In genomic region chr16:90400314-90400713, GRCm38 (mm10) we compare ENCODE assay signal across 7 mouse cellular contexts. TPM values are rescaled to one million over a fixed set of nuclear protein-coding genes. Genes with fewer than 3 reads are reported as not detected.
A peak's percentile ranks its signal among the peaks of the same experiment; 100 is the strongest.
DNase-seq lines count a peak whose midpoint lies in the region; ATAC-seq and TF ChIP-seq lines count a peak whose summit lies in the region.

No protein-coding gene starts in this region.

- 10% methylated on average over 8 of the region's 9 CpGs for WGBS in heart, embryonic 15.5 days
- 12% methylated on average over 6 of the region's 9 CpGs for WGBS in limb, embryonic 15.5 days
- 23% methylated on average over 8 of the region's 9 CpGs for WGBS in liver, embryonic 12.5 days (ENCODE audit: insufficient replicate concordance)

- ATAC-seq in heart, embryonic 15.5 days (replicated peaks; ENCODE audit: insufficient number of reproducible peaks, insufficient read depth, low FRiP score, low read depth): peak; percentile 54; the same call in 1 of the 2 replicates
- ATAC-seq in limb, embryonic 15.5 days (ENCODE audit: insufficient number of reproducible peaks, low FRiP score, low TSS enrichment, low read depth): no peak
- no peak for ATAC-seq in liver, embryonic 12.5 days

- no peaks in the 10 kb centered on the region for H3K9me3 ChIP-seq in ES-Bruce4 (replicated peaks; ENCODE audit: control insufficient read depth, insufficient read depth, low read length, poor library complexity, severe bottlenecking)
- H3K9me3 ChIP-seq in heart, embryonic 15.5 days (replicated peaks): no peaks in the 10 kb centered on the region
- no peaks in the 10 kb centered on the region for H3K9me3 ChIP-seq in limb, embryonic 15.5 days
- H3K9me3 ChIP-seq in liver, embryonic 12.5 days (replicated peaks): no peaks in the 10 kb centered on the region

- no peaks in the 10 kb centered on the region for H3K27me3 ChIP-seq in ES-Bruce4 (ENCODE audit: control insufficient read depth, insufficient read depth, low read length, poor library complexity, severe bottlenecking)
- H3K27me3 ChIP-seq in heart, embryonic 15.5 days: no peaks in the 10 kb centered on the region
- no peaks in the 10 kb centered on the region for H3K27me3 ChIP-seq in limb, embryonic 15.5 days
- peaks cover 14% of the 10 kb centered on the region; the same call in 1 of the 2 replicates for H3K27me3 ChIP-seq in liver, embryonic 12.5 days (replicated peaks)

- peak overlapping the region; percentile 46 for H3K4me2 ChIP-seq in heart, embryonic 15.5 days
- no peak overlapping the region for H3K4me2 ChIP-seq in limb, embryonic 15.5 days
- H3K4me2 ChIP-seq in liver, embryonic 12.5 days: no peak overlapping the region

- no peak for TF ChIP-seq EP300 in ES-Bruce4 (IDR thresholded peaks at IDR 0.05; ENCODE audit: insufficient read depth, low read depth, low read length)

- no peak overlapping the region for H3K4me3 ChIP-seq in ES-Bruce4 (ENCODE audit: low read depth, low read length)
- 0 out of 2 replicates have a peak overlapping the region, but pooled peaks have one; percentile 4 for H3K4me3 ChIP-seq in heart, embryonic 15.5 days
- H3K4me3 ChIP-seq in limb, embryonic 15.5 days: no peak overlapping the region
- no peak overlapping the region for H3K4me3 ChIP-seq in liver, embryonic 12.5 days

- no peak for TF ChIP-seq CTCF in ES-Bruce4 (IDR thresholded peaks at IDR 0.05; ENCODE audit: low read depth, low read length)

- no peaks in the 10 kb centered on the region for H3K36me3 ChIP-seq in ES-Bruce4 (ENCODE audit: control insufficient read depth, insufficient read depth, low read length, poor library complexity, severe bottlenecking)
- no peaks in the 10 kb centered on the region for H3K36me3 ChIP-seq in heart, embryonic 15.5 days
- no peaks in the 10 kb centered on the region for H3K36me3 ChIP-seq in limb, embryonic 15.5 days
- no peaks in the 10 kb centered on the region for H3K36me3 ChIP-seq in liver, embryonic 12.5 days

- no peak overlapping the region for H3K27ac ChIP-seq in ES-Bruce4 (ENCODE audit: insufficient read depth, low read length)
- H3K27ac ChIP-seq in heart, embryonic 15.5 days: peak overlapping the region; percentile 61
- peak overlapping the region; percentile 71 for H3K27ac ChIP-seq in limb, embryonic 15.5 days
- H3K27ac ChIP-seq in liver, embryonic 12.5 days: no peak overlapping the region

- peak overlapping the region; percentile 52 for H3K9ac ChIP-seq in ES-Bruce4 (ENCODE audit: low read depth, poor library complexity, severe bottlenecking)
- no peak overlapping the region for H3K9ac ChIP-seq in heart, embryonic 15.5 days
- no peak overlapping the region for H3K9ac ChIP-seq in limb, embryonic 15.5 days
- H3K9ac ChIP-seq in liver, embryonic 12.5 days: no peak overlapping the region

- H3K4me1 ChIP-seq in ES-Bruce4 (ENCODE audit: control insufficient read depth, insufficient read depth, low read length): no peaks in the 10 kb centered on the region
- H3K4me1 ChIP-seq in heart, embryonic 15.5 days (replicated peaks): peaks cover 45% of the 10 kb centered on the region
- H3K4me1 ChIP-seq in limb, embryonic 15.5 days: peaks cover 42% of the 10 kb centered on the region
- peaks cover 28% of the 10 kb centered on the region; the same call in 1 of the 2 replicates for H3K4me1 ChIP-seq in liver, embryonic 12.5 days

- peak; percentile 80 for DNase-seq in ES-CJ7 (ENCODE audit: low read depth, low spot score)
- DNase-seq in layer of hippocampus, postnatal 10 days (ENCODE audit: low spot score in 2 of 2): no peak
- no peak for DNase-seq in right cerebral cortex, adult 2 months (ENCODE audit: low spot score in 2 of 2)

- TF ChIP-seq POLR2A in ES-Bruce4 (IDR thresholded peaks at IDR 0.05; ENCODE audit: insufficient read depth, low read length): no peak

RNA-seq across cellular contexts. Expression of gene Hunk, which starts 14.5 kb away (rescaled TPM):
- polyA plus RNA-seq in ES-Bruce4 (2011; ENCODE audit: insufficient read depth, insufficient read length, low read depth, missing spikeins): 13.6 and 15.5 TPM in 2 replicates
- polyA plus RNA-seq in heart, embryonic 15.5 days (2015; fragmentation: Nextera tagmentation; extraction: Ambion mirVana): 7.2 and 9.8 TPM in 2 replicates
- 10.3 and 12.7 TPM in 2 replicates for polyA plus RNA-seq in limb, embryonic 15.5 days (2015; fragmentation: Nextera tagmentation; extraction: Ambion mirVana)
- 10 to 100 TPM; 28.9 to 32.6 TPM for total RNA-seq in layer of hippocampus, postnatal 10 days (2021)
- 2.6 and 2.8 TPM in 2 replicates for polyA plus RNA-seq in liver, embryonic 12.5 days (2016; fragmentation: Nextera tagmentation; extraction: Ambion mirVana)

Comparison
In these comparisons a context has a peak if more than half of its experiments do, and no peak if none do; other contexts are left out.
1. H3K27ac ChIP-seq: peak in heart, embryonic 15.5 days (single experiment) and limb, embryonic 15.5 days (single experiment); none in ES-Bruce4 (single experiment) and liver, embryonic 12.5 days (single experiment).